Mouse (Mus musculus) common myeloid progenitor, adult 5-6 weeks (primary cell): Measurements from ENCODE around the gene Ppp2r1b. TPM values are rescaled to one million over a fixed set of nuclear protein-coding genes. Genes with fewer than 3 reads are reported as not detected.

ENCODE experiments used
- ATAC-seq: replicated peaks from 2 replicates; pipeline ENCODE4 v1.8.0; 2016; ENCODE audit warnings: low read depth, mild to moderate bottlenecking, moderate TSS enrichment, inconsistent platforms; ENCODE audit not compliant: poor library complexity, severe bottlenecking
- total RNA-seq: library from RNA; stranded (forward); fragments of 200-1000, 187-1606 nt; gene quantifications from 2 replicates; pipeline ENCODE4 v1.2.3, GENCODE M21; 2017

Gene Ppp2r1b
- total RNA-seq, 1 experiment from 2014 or later: 66.6 TPM

- no peak for ATAC-seq
These were observed 59.2 kb downstream of the Ppp2r1b start for GRCm38 (mm10) chr9:50904196-50904847.

GRCm38 (mm10) chr9:50905321-50905720 is 60.2 kb downstream of the Ppp2r1b start:
- ATAC-seq: peak; percentile 55

DNA sequence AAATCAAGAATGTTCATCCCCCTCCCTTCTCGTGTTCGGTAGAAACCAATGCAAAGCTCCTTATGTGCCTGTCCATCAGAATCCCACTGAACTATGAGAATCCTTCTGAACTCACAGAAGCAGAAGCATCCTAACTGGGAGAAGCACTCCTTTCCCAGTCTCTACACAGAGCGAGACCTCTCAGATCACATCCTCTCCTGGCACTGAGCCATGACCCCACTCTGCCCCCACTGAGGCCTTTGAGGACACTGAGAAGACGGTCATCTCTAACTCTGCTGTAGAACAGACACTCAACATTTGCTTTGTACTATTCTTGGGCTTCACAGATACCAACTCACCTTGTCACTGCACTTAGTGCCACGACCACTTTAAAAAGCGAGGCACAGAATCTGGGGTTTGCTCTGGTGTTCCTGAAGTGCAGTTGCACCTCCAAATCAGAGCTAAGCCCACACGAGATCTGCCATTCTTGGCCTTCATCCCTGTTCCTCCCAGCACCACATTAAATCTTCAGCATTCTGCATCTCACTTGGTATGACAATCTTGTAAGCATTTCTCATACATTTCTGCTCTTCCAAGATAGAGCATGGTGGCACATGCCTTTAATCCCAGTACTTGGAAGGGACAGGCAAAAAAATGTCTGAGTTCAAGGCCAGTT is 66.9 kb downstream of the Ppp2r1b start:
- ATAC-seq: no peak

DNA sequence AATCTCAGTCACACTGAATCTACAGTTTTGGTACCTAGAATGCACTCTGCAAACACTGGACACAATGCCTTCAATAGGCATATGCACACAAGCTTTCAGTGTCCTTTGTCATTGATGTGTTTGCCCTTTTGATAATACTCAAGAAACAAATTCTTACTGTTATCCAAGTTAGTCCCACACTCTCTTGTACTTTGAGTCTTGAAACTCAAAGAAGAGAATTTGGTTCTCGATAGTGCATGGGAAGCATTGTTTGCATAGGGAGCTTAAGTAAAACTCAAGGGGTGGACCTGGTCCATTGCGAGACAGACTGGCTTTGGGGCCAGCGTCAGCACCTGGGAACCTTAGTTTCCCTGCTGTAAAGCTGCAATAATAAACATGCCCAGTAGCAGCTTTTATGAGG is 73.0 kb downstream of the Ppp2r1b start:
- no peak for ATAC-seq

DNA sequence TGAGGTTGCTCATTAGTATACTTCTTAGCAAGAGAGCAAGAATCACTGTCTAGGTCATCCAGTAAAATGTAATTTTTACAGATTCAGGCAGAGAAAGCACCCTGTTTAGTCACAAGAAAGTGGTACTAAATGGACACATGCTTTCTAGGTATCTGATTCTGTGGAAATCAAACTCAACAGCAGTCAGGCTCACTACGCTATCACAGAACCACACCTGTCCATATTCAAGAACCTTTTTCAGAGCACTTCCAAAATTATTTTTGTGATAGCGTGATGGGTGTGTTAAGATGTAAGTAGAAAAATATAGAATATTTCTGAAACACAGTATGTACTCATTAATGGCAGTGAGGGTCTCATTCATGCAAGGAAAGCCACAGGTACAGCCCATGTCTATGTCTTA is 74.5 kb downstream of the Ppp2r1b start:
- no peak for ATAC-seq

- ATAC-seq: no peak
These were observed 76.1 kb downstream of the Ppp2r1b start for GRCm38 (mm10) chr9:50920933-50921895.

GRCm38 (mm10) chr9:50922363-50923153 is 77.5 kb downstream of the Ppp2r1b start:
- ATAC-seq: no peak

DNA sequence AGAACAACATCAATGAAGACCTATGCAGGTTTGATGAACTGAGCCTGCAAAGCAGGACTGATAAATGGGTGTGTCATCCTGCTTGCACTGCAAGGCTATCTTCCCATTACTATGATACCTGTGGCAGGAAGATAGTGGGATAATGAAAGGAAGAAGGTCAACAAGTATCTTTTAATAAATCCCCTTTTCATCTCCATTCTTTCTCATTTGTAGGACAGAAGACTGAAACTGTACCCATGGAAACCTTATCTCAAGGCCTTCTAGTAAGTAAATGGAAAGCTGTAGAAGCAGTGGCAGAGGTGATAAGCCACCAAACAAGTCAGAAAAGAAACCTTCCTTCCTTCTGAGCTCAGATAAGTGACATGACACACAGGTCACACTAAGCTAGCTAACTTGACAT is 79.4 kb downstream of the Ppp2r1b start:
- peak; percentile 65 for ATAC-seq

DNA sequence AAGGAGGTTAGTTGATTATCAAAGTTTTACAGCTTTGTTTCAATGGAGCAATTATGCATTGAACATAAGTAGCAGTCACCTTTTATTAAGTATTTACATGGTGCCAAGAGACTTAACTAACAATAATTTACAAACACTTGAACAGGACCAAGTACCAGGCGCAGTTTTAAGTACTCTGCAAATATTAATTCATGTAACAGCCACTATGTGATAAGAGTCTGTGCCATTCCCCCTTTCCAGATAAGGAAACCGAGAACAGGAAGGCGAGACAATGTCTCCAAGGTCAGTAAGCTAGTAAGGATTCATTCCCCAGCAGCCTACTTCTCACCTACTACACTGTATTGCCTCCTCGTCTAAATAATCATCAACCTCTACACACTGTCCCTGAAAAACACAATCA is 80.7 kb downstream of the Ppp2r1b start:
- no peak for ATAC-seq

DNA sequence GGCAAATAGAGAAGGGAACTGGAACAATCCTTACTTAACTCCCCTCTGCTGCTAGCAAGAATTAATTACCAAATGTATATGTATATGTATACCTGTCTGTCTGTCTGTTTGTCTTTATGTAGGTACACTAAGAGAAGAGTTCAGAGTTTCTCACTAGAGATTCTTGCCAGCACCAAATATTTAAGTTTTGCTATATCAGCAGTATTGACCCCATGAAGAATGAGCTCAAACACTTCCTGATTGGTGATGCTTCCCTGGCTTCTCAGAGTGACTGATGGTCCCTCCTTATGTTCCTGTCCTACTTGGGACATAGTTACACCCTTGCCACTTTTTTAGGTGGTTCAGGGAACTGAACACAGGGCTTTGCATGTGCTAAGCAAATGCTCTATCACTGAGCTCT is 84.9 kb downstream of the Ppp2r1b start:
- ATAC-seq: no peak

DNA sequence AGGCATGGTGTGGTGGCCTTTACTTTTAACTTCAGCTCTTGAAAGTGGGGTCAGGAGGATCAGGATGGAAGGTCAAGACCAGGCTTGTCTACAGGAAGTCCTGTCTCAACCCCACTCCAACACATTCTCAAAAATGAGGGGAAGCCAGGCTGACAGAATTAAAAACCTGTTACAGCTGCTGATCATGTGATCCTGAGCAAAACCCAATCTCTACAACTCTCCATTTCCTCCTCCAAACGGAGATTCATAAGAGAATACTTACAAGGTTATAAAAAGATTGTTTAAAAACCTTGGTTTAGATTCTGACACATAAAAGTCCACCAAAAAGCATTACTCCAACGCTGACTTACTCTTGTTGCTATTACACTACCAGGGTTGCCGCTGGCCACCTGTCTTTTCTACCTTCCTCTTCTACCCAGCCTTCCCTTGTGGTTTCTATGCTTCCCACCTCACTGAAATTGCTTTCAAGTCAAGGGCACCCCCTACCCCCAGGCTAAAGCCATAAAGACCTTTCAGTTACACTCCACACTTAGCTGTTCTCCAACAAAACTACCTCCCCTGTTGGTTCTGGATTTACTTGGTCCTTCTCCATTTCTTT is 96.8 kb downstream of the Ppp2r1b start:
- ATAC-seq: no peak

- ATAC-seq: no peak
These were observed 97.6 kb downstream of the Ppp2r1b start for GRCm38 (mm10) chr9:50942711-50943110.

Other genes starting within 250 kb of the Ppp2r1b start
- gene Sdhd, start 241.5 kb upstream of the Ppp2r1b start, total RNA-seq: 172 and 173 TPM in 2 replicates
- 147 and 199 TPM in 2 replicates for gene Timm8b, start 241.4 kb upstream of the Ppp2r1b start, total RNA-seq
- gene Pih1d2, start 228.0 kb upstream of the Ppp2r1b start, total RNA-seq: 0.24 and 4.4 TPM in 2 replicates
- 57.9 and 59.6 TPM in 2 replicates for gene Nkapd1, start 227.8 kb upstream of the Ppp2r1b start, total RNA-seq
- gene Dlat, start 185.5 kb upstream of the Ppp2r1b start, total RNA-seq: 37.5 and 49.9 TPM in 2 replicates
- not detected in 2 replicates for gene Dixdc1, start 105.8 kb upstream of the Ppp2r1b start, total RNA-seq
- not detected in 2 replicates for gene 2310030G06Rik, start 98.8 kb upstream of the Ppp2r1b start, total RNA-seq
- 0.41 TPM in 1 of 2 replicates, not detected in the other for gene Cryab, start 94.0 kb upstream of the Ppp2r1b start, total RNA-seq
- gene Hspb2, start 92.9 kb upstream of the Ppp2r1b start, total RNA-seq: not detected in 2 replicates
- gene Fdxacb1, start 77.1 kb upstream of the Ppp2r1b start, total RNA-seq: 5.5 and 8.8 TPM in 2 replicates
- 21.2 and 23.3 TPM in 2 replicates for gene Alg9, start 70.3 kb upstream of the Ppp2r1b start, total RNA-seq
- gene 1110032A03Rik, start 69.8 kb upstream of the Ppp2r1b start, total RNA-seq: 13.8 and 22.6 TPM in 2 replicates
- 15.7 and 22.1 TPM in 2 replicates for gene Sik2, start 163.8 kb downstream of the Ppp2r1b start, total RNA-seq
- gene Btg4, start 215.6 kb downstream of the Ppp2r1b start, total RNA-seq: not detected in 2 replicates
- 12.2 and 18.3 TPM in 2 replicates for gene Layn, start 231.8 kb downstream of the Ppp2r1b start, total RNA-seq